Comparison of ENCODE assay signal across 11 mouse cellular contexts in the genomic region with DNA sequence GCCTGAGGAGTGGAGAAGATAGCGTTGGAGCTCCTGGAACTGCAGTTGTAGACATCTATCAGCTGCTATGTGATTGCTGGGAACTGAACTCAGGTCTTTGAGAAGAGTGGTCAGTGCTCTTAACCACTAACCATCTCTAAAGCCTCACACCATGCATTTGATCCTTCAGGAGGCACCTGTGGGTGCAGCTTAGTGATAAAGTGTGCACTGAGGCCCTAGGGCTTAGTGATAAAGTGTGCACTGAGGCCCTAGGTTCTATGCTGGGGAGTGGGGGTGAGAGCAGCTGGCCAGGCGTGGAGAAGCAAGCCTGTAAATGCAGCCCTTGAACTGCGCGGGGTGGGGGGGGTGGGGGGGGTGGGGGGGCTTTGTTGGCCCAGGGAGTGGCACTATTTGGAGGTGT. TPM values are rescaled to one million over a fixed set of nuclear protein-coding genes. Genes with fewer than 3 reads are reported as not detected.
DNase-seq lines count a peak whose midpoint lies in the region; ATAC-seq lines count a peak whose summit lies in the region.
"Had no signal": no experiment of that assay in that cellular context is flagged by ENCODE, and none has a peak within 500 bp of the region (broad histone marks: within the 10 kb centered on the region; RNA-seq: fewer than 3 reads in every experiment).

No protein-coding gene starts in this region.

- peak overlapping the region; percentile 26; the same call in 1 of the 2 replicates for H3K9ac ChIP-seq in forebrain, embryonic 13.5 days
- no peak overlapping the region for H3K9ac ChIP-seq in forebrain, embryonic 15.5 days (replicated peaks)
- 0 out of 2 replicates have a peak overlapping the region, but pooled peaks have one; percentile 10 for H3K9ac ChIP-seq in kidney, embryonic 16.5 days (replicated peaks; ENCODE audit: low read length)
- H3K9ac ChIP-seq in stomach, embryonic 15.5 days = no peak overlapping the region
- H3K9ac ChIP-seq: limb, embryonic 15.5 days had no signal

- peaks cover 15% of the 10 kb centered on the region for H3K36me3 ChIP-seq in forebrain, embryonic 13.5 days (ENCODE audit: poor library complexity, severe bottlenecking)
- H3K36me3 ChIP-seq in forebrain, embryonic 15.5 days = peaks cover under 1% of the 10 kb centered on the region; the same call in 1 of the 2 replicates
- H3K36me3 ChIP-seq in kidney, embryonic 16.5 days (ENCODE audit: insufficient read depth, low read length) = peaks cover 4% of the 10 kb centered on the region
- peaks cover 2% of the 10 kb centered on the region; the same call in 1 of the 2 replicates for H3K36me3 ChIP-seq in stomach, embryonic 15.5 days

- ATAC-seq in forebrain, embryonic 13.5 days = no peak
- no peak for ATAC-seq in forebrain, embryonic 15.5 days (replicated peaks)
- no peak for ATAC-seq in kidney, embryonic 16.5 days (ENCODE audit: low FRiP score, low TSS enrichment)
- ATAC-seq in stomach, embryonic 15.5 days (ENCODE audit: insufficient read depth, low FRiP score, low read depth) = peak; percentile 76

- no peak overlapping the region for H3K4me3 ChIP-seq in forebrain, embryonic 13.5 days
- H3K4me3 ChIP-seq in forebrain, embryonic 15.5 days = no peak overlapping the region
- no peak overlapping the region for H3K4me3 ChIP-seq in kidney, embryonic 16.5 days (ENCODE audit: low read length)
- H3K4me3 ChIP-seq in stomach, embryonic 15.5 days (replicated peaks) = no peak overlapping the region
- H3K4me3 ChIP-seq: limb, embryonic 15.5 days had no signal

- DNase-seq in kidney, postnatal 25 days = no peak
- peak; percentile 77 for DNase-seq in liver
- no peak for DNase-seq in adrenal gland, postnatal 14 days
- DNase-seq in embryo, embryonic 11 days = no peak

- H3K9me3 ChIP-seq in forebrain, embryonic 13.5 days (replicated peaks) = no peaks in the 10 kb centered on the region
- no peaks in the 10 kb centered on the region for H3K9me3 ChIP-seq in forebrain, embryonic 15.5 days
- H3K9me3 ChIP-seq in kidney, embryonic 16.5 days (ENCODE audit: low read length) = no peaks in the 10 kb centered on the region
- H3K9me3 ChIP-seq in stomach, embryonic 15.5 days = no peaks in the 10 kb centered on the region
- H3K9me3 ChIP-seq: limb, embryonic 15.5 days had no signal

- peak overlapping the region; percentile 7; the same call in 1 of the 2 replicates for H3K27ac ChIP-seq in forebrain, embryonic 13.5 days
- H3K27ac ChIP-seq in forebrain, embryonic 15.5 days (replicated peaks) = no peak overlapping the region
- H3K27ac ChIP-seq in kidney, embryonic 16.5 days (ENCODE audit: low read length) = no peak overlapping the region
- H3K27ac ChIP-seq in stomach, embryonic 15.5 days = peak overlapping the region; percentile 48; the same call in 1 of the 2 replicates
- H3K27ac ChIP-seq: limb, embryonic 15.5 days had no signal

- WGBS in forebrain, embryonic 13.5 days = 73% methylated on average over 2 of the region's 4 CpGs
- WGBS in forebrain, embryonic 15.5 days = 55% methylated on average over 4 of the region's 4 CpGs
- WGBS in kidney, embryonic 16.5 days = 78% methylated on average over 2 of the region's 4 CpGs
- WGBS in stomach, embryonic 15.5 days = 38% methylated on average over 2 of the region's 4 CpGs

- H3K27me3 ChIP-seq in forebrain, embryonic 13.5 days = no peaks in the 10 kb centered on the region
- no peaks in the 10 kb centered on the region for H3K27me3 ChIP-seq in forebrain, embryonic 15.5 days
- no peaks in the 10 kb centered on the region for H3K27me3 ChIP-seq in kidney, embryonic 16.5 days (ENCODE audit: insufficient read depth, low read length)
- no peaks in the 10 kb centered on the region for H3K27me3 ChIP-seq in stomach, embryonic 15.5 days (replicated peaks)
- H3K27me3 ChIP-seq: limb, embryonic 15.5 days had no signal

- peaks cover 16% of the 10 kb centered on the region for H3K4me1 ChIP-seq in forebrain, embryonic 13.5 days
- peaks cover 15% of the 10 kb centered on the region for H3K4me1 ChIP-seq in forebrain, embryonic 15.5 days
- H3K4me1 ChIP-seq in kidney, embryonic 16.5 days (ENCODE audit: insufficient read depth, low read length) = peaks cover 5% of the 10 kb centered on the region; the same call in 1 of the 2 replicates
- H3K4me1 ChIP-seq in stomach, embryonic 15.5 days = peaks cover 12% of the 10 kb centered on the region; the same call in 1 of the 2 replicates

- H3K4me2 ChIP-seq in forebrain, embryonic 13.5 days = no peak overlapping the region
- no peak overlapping the region for H3K4me2 ChIP-seq in forebrain, embryonic 15.5 days (replicated peaks)
- H3K4me2 ChIP-seq in kidney, embryonic 16.5 days (replicated peaks; ENCODE audit: low read depth, low read length) = no peak overlapping the region
- H3K4me2 ChIP-seq in stomach, embryonic 15.5 days = no peak overlapping the region
- H3K4me2 ChIP-seq: limb, embryonic 15.5 days had no signal

RNA-seq across cellular contexts. Expression of a gene that starts 11.9 kb away (rescaled TPM):
- polyA plus RNA-seq in forebrain, embryonic 13.5 days (2015; fragmentation: Nextera tagmentation; extraction: Ambion mirVana) = 42.1 and 47.5 TPM in 2 replicates
- polyA plus RNA-seq in forebrain, embryonic 15.5 days (2015; fragmentation: Nextera tagmentation; extraction: Ambion mirVana) = 40.6 and 44.5 TPM in 2 replicates
- polyA plus RNA-seq in kidney, embryonic 16.5 days (2015; fragmentation: Nextera tagmentation; extraction: Ambion mirVana) = 42.9 and 44.6 TPM in 2 replicates
- polyA plus RNA-seq in stomach, embryonic 15.5 days (2015; fragmentation: Nextera tagmentation; extraction: Ambion mirVana) = 32.3 and 34.5 TPM in 2 replicates
- 27.5 and 28.5 TPM in 2 replicates for total RNA-seq in adrenal gland, postnatal 14 days (2021)

RNA-seq across cellular contexts. Expression of a gene that starts 27.6 kb away (rescaled TPM):
- polyA plus RNA-seq in forebrain, embryonic 13.5 days (2015; fragmentation: Nextera tagmentation; extraction: Ambion mirVana) = 1.2 and 1.3 TPM in 2 replicates
- 2.2 and 2.4 TPM in 2 replicates for polyA plus RNA-seq in forebrain, embryonic 15.5 days (2015; fragmentation: Nextera tagmentation; extraction: Ambion mirVana)
- 4.0 and 4.3 TPM in 2 replicates for polyA plus RNA-seq in kidney, embryonic 16.5 days (2015; fragmentation: Nextera tagmentation; extraction: Ambion mirVana)
- 1.5 and 1.6 TPM in 2 replicates for polyA plus RNA-seq in stomach, embryonic 15.5 days (2015; fragmentation: Nextera tagmentation; extraction: Ambion mirVana)
- total RNA-seq in adrenal gland, postnatal 14 days (2021) = 9.7 and 12.4 TPM in 2 replicates

RNA-seq across cellular contexts. Expression of a gene that starts 31.6 kb away (rescaled TPM):
- polyA plus RNA-seq in forebrain, embryonic 13.5 days (2015; fragmentation: Nextera tagmentation; extraction: Ambion mirVana) = 31.0 and 32.7 TPM in 2 replicates
- polyA plus RNA-seq in forebrain, embryonic 15.5 days (2015; fragmentation: Nextera tagmentation; extraction: Ambion mirVana) = 37.6 and 39.5 TPM in 2 replicates
- 81.0 and 86.9 TPM in 2 replicates for polyA plus RNA-seq in kidney, embryonic 16.5 days (2015; fragmentation: Nextera tagmentation; extraction: Ambion mirVana)
- polyA plus RNA-seq in stomach, embryonic 15.5 days (2015; fragmentation: Nextera tagmentation; extraction: Ambion mirVana) = 106 and 111 TPM in 2 replicates
- 62.0 and 79.0 TPM in 2 replicates for total RNA-seq in adrenal gland, postnatal 14 days (2021)

RNA-seq across cellular contexts. Expression of a gene that starts 39.9 kb away (rescaled TPM):
- polyA plus RNA-seq in forebrain, embryonic 13.5 days (2015; fragmentation: Nextera tagmentation; extraction: Ambion mirVana) = 0.18 and 0.80 TPM in 2 replicates
- polyA plus RNA-seq in forebrain, embryonic 15.5 days (2015; fragmentation: Nextera tagmentation; extraction: Ambion mirVana) = 0.19 and 0.31 TPM in 2 replicates
- 0.22 TPM in 1 of 2 replicates, not detected in the other for polyA plus RNA-seq in kidney, embryonic 16.5 days (2015; fragmentation: Nextera tagmentation; extraction: Ambion mirVana)
- polyA plus RNA-seq in stomach, embryonic 15.5 days (2015; fragmentation: Nextera tagmentation; extraction: Ambion mirVana) = 0.21 and 0.33 TPM in 2 replicates
- total RNA-seq in adrenal gland, postnatal 14 days (2021) = 0.19 TPM in 1 of 2 replicates, not detected in the other
- total RNA-seq: adrenal gland, adult 2 months; layer of hippocampus, postnatal 25 days had no signal

RNA-seq across cellular contexts. Expression of a gene that starts 42.4 kb away (rescaled TPM):
- polyA plus RNA-seq in forebrain, embryonic 13.5 days (2015; fragmentation: Nextera tagmentation; extraction: Ambion mirVana) = 87.9 and 92.4 TPM in 2 replicates
- 123 and 127 TPM in 2 replicates for polyA plus RNA-seq in forebrain, embryonic 15.5 days (2015; fragmentation: Nextera tagmentation; extraction: Ambion mirVana)
- polyA plus RNA-seq in kidney, embryonic 16.5 days (2015; fragmentation: Nextera tagmentation; extraction: Ambion mirVana) = 8.0 and 9.4 TPM in 2 replicates
- 10.6 and 13.9 TPM in 2 replicates for polyA plus RNA-seq in stomach, embryonic 15.5 days (2015; fragmentation: Nextera tagmentation; extraction: Ambion mirVana)
- 6.0 and 7.9 TPM in 2 replicates for total RNA-seq in adrenal gland, postnatal 14 days (2021)

Comparison
In these comparisons a context has a peak if more than half of its experiments do, and no peak if none do; other contexts are left out.
1. H3K27ac ChIP-seq: peak in forebrain, embryonic 13.5 days (single experiment) and stomach, embryonic 15.5 days (single experiment); none in forebrain, embryonic 15.5 days (single experiment) and kidney, embryonic 16.5 days (single experiment).
2. H3K9ac ChIP-seq: peak in forebrain, embryonic 13.5 days (single experiment) and kidney, embryonic 16.5 days (single experiment); none in forebrain, embryonic 15.5 days (single experiment) and stomach, embryonic 15.5 days (single experiment).